Mouse (Mus musculus) C2C12 (cell line): ENCODE measurements around the gene Mcm3.

Source experiments
- CEBPB ChIP-seq: IDR thresholded peaks from one replicate; pipeline ENCODE4 v1.6.1; 2011; ENCODE audit warnings: low read depth, mild to moderate bottlenecking, control low read depth, moderate library complexity
- CTCF ChIP-seq: IDR thresholded peaks from one replicate; pipeline ENCODE4 v1.5.1; 2011; ENCODE audit not compliant: control insufficient read depth, insufficient read depth, insufficient read length
- MAX ChIP-seq: IDR thresholded peaks from one replicate; pipeline ENCODE4 v1.6.1; 2011; ENCODE audit warnings: mild to moderate bottlenecking, control low read depth
- MYOG ChIP-seq: IDR thresholded peaks from one replicate; pipeline ENCODE4 v1.6.1; 2011; ENCODE audit not compliant: control insufficient read depth, insufficient read length; ENCODE audit errors: extremely low read depth

DNA sequence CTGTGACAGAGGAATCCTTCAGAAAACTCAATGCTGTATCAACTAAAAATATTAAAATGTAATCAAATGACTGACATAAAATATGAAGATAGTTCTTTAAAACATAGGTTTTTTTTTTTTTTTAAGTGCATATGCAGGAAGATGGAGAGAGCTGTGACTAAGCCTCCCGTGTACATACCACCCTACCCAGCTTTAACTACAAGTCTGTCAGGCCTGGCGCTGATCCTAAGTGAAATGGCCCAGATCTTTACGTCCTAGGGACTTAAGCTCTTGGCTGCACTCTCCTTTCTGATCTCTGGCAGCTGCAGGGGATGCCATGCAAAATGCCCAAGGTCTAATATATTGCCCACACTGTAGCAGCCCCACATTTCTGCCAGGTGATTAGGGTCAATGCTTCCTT is 40.7 kb upstream of the Mcm3 start:
- TF ChIP-seq CTCF = no peak
- TF ChIP-seq MAX = no peak
- no peak for TF ChIP-seq MYOG
- no peak for TF ChIP-seq CEBPB
